Mouse (Mus musculus) small intestine, adult 2 months (tissue): ENCODE data around the gene Cyth4. TPM values are rescaled to one million over a fixed set of nuclear protein-coding genes. Genes with fewer than 3 reads are reported as not detected.

Source experiments
- H3K27ac ChIP-seq: fragments of 200-500 bp; 2 replicates; pipeline ENCODE4 v1.5.1; 2012; ENCODE audit warnings: low read depth, low read length, control low read depth, inconsistent platforms; ENCODE audit not compliant: insufficient read depth
- H3K27me3 ChIP-seq: fragments of 200-500 bp; 2 replicates; pipeline ENCODE4 v1.6.1; 2012; ENCODE audit warnings: mild to moderate bottlenecking, moderate library complexity, low read length, inconsistent platforms; ENCODE audit not compliant: control insufficient read depth, insufficient read depth
- H3K36me3 ChIP-seq: fragments of 200-500 bp; 2 replicates; pipeline ENCODE4 v1.6.1; 2012; ENCODE audit warnings: mild to moderate bottlenecking, low read length, control low read depth, inconsistent platforms; ENCODE audit not compliant: control insufficient read depth, insufficient read depth
- H3K4me1 ChIP-seq: fragments of 200-500 bp; 2 replicates; pipeline ENCODE4 v1.6.1; 2012; ENCODE audit warnings: low read length, inconsistent platforms, mixed read lengths; ENCODE audit not compliant: control insufficient read depth, insufficient read depth, insufficient read length
- H3K4me3 ChIP-seq: fragments of 200-500 bp; 2 replicates; pipeline ENCODE4 v1.5.1; 2012; ENCODE audit warnings: low read depth, mild to moderate bottlenecking, control low read depth, inconsistent platforms, low read length, moderate library complexity
- CTCF ChIP-seq: fragments of 200-500 bp; IDR thresholded peaks from 2 replicates; pipeline ENCODE4 v1.5.1; 2012; ENCODE audit warnings: low read depth, mild to moderate bottlenecking, control low read depth, inconsistent platforms, low read length, moderate library complexity, mixed read lengths; ENCODE audit not compliant: insufficient replicate concordance, insufficient read length; ENCODE audit errors: extremely low read depth
- POLR2A ChIP-seq: fragments of 200-500 bp; IDR thresholded peaks from 2 replicates; pipeline ENCODE4 v1.6.1; 2012; ENCODE audit warnings: low read depth, mild to moderate bottlenecking, control low read depth, inconsistent platforms, low read length, moderate library complexity
- WGBS: fragments of 180-500 bp; shearing (Covaris S2); methylation state at CpG from one replicate; pipeline ENCODE4 v1.1.7; 2018; 5-methylcytosine and 5-hydroxymethylcytosine counted together
- polyA plus RNA-seq: library from polyadenylated mRNA; depleted of rRNA; stranded (reverse); fragments of >200 nt; gene quantifications from 2 replicates; pipeline ENCODE4 v1.2.3, GENCODE M21; 2012

Gene Cyth4
- polyA plus RNA-seq, 1 experiment = 12.7 TPM

DNA sequence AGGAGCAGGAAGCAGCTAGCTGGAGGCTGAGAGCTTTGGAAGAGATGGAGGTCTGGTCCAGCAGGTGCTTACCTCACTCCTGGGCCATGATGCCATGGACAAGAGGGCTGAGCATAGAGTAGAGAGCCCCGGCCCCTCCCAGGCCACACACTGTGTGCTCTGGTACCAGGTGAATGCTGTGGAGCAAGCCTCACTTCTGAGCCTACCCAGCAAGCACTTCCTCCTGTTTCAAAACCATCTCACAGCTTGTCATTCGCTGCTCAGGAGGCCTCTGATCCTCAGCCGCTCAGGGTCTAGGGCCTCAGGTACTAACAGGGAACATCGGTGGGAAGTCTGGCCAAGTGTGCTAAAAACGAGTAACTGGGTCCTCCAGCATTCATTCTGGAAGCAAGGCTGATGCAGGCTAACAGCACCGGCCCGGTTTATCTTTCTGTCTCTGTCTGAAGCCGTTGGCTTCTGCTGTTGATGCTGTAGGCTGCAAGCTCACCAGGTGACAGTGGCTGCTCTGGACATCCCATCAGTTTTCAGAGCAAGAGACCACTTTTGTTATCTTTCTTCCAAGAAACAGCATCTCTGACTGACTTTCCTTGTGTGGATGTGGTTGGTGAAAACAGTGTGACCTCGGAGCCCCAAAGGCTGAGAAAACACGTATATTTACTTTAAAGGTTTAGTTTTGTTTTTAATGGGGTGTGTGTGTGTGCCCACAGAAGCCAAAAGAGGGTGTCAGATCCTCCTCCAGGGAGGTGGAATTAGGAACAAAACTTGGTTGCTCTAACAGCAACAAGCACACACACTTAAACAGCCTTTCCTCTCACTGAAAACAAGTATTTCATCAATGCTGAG, 38.9 kb upstream of the Cyth4 start:
- Histone ChIP-seq H3K27me3 (no peaks in the 10 kb centered on the region), H3K36me3 (no peaks in the 10 kb centered on the region), H3K4me3 (no peak overlapping the region), H3K27ac (no peak overlapping the region), H3K4me1 (no peaks in the 10 kb centered on the region)
- 51% methylated on average over 10 of the region's 10 CpGs for WGBS
- TF ChIP-seq CTCF = no peak
- no peak for TF ChIP-seq POLR2A

DNA sequence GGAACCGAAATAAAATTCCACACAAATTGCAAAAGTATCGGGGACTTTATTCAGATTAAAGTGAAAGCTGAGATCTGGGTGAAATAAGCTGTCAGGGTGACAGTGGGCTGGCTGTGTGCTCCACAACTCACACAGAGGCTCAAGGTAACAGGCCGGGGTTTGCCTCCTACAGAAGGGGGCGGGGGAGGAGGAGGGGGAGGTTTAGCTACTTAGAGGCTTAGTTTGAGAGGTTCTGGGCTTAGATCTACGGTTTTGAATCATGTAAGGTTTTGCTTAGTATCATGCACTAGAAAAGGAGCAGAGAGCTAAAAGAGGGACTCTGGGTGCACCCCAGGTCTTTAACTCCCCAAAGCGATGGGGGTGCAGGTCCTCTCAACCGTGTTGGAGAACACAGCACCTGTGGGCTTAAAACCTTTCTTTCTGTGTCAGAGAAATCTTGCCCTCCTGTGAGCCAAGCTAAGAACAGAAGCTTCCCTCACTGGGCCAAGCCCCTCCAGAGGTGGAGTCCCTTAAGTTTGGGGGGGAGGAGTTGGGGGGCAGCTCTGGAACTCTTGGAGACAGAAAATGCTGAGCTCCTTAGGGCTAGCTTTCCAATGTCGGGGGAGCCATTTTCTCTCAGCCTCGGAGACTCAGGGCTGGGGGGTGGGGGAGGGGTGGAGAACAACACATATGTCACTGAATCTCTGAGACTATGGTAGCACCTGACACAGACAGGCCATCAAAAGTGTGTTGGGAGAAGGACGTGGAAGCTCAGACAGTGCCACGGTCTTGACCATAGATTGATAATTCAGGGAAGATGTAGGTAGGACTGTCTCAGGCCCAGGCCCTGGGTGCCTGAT, 37.5 kb upstream of the Cyth4 start:
- no peak overlapping the region for H3K27ac ChIP-seq
- TF ChIP-seq POLR2A = no peak
- TF ChIP-seq CTCF = no peak
- WGBS = 67% methylated on average over 11 of the region's 11 CpGs
- H3K4me3 ChIP-seq = no peak overlapping the region
- H3K36me3 ChIP-seq = no peaks in the 10 kb centered on the region
- H3K4me1 ChIP-seq = no peaks in the 10 kb centered on the region; the same call in 1 of the 2 replicates
- H3K27me3 ChIP-seq = no peaks in the 10 kb centered on the region

- Histone ChIP-seq H3K27me3 (no peaks in the 10 kb centered on the region), H3K4me3 (no peak overlapping the region), H3K27ac (no peak overlapping the region), H3K36me3 (no peaks in the 10 kb centered on the region), H3K4me1 (no peaks in the 10 kb centered on the region; the same call in none of the 2 replicates)
- WGBS = 96% methylated on average over 3 of the region's 3 CpGs
- TF ChIP-seq CTCF (no peak), POLR2A (no peak)
Measured at GRCm38 (mm10) chr15:78563344-78563743, 33.5 kb upstream of the Cyth4 start.

GRCm38 (mm10) chr15:78563937-78564336, 32.9 kb upstream of the Cyth4 start:
- Histone ChIP-seq H3K27ac (peak overlapping the region; percentile 23; the same call in 1 of the 2 replicates), H3K4me1 (no peaks in the 10 kb centered on the region; the same call in none of the 2 replicates), H3K4me3 (no peak overlapping the region), H3K27me3 (no peaks in the 10 kb centered on the region), H3K36me3 (no peaks in the 10 kb centered on the region)
- WGBS = 60% methylated on average over 5 of the region's 5 CpGs
- TF ChIP-seq CTCF (no peak), POLR2A (no peak)

- Histone ChIP-seq H3K27me3 (no peaks in the 10 kb centered on the region), H3K36me3 (no peaks in the 10 kb centered on the region), H3K4me1 (no peaks in the 10 kb centered on the region; the same call in none of the 2 replicates), H3K27ac (no peak overlapping the region), H3K4me3 (no peak overlapping the region)
- no peak for TF ChIP-seq CTCF
- no peak for TF ChIP-seq POLR2A
- 68% methylated on average over 11 of the region's 11 CpGs for WGBS
Measured at GRCm38 (mm10) chr15:78564764-78565435, 31.9 kb upstream of the Cyth4 start.

DNA sequence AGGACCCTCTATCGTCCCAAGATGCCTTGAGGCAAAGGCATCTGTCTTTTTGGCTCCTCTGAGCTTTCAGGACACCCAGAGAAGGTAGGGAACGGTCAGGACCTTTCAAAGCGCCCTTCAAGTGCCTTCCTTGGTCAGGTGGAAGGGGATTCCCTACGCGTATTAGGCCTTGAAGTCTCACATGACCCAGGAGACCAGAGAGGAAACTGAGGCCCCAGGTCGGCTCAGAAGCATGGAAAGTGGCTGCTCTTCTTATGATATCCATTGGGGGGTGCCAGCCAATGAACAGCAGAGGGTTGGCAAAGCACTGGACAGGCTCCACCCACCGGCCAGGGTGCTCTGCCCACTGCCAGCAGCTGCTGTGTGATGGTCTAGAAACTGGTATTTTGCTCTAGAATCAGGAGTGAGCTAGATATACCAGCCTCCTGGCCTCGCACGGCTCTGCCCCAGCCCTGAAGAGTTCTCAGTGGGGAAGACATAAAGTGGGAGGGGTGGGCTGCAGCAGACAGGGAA, 29.2 kb upstream of the Cyth4 start:
- TF ChIP-seq POLR2A (no peak), CTCF (no peak)
- H3K4me1 ChIP-seq = peaks cover 5% of the 10 kb centered on the region
- no peak overlapping the region for H3K4me3 ChIP-seq
- no peak overlapping the region for H3K27ac ChIP-seq
- H3K36me3 ChIP-seq = no peaks in the 10 kb centered on the region
- WGBS = 68% methylated on average over 9 of the region's 9 CpGs
- no peaks in the 10 kb centered on the region for H3K27me3 ChIP-seq
